Mouse (Mus musculus) intestine, embryonic 14.5 days (tissue): Measurements from ENCODE around the gene Smc3. TPM values are rescaled to one million over a fixed set of nuclear protein-coding genes. Genes with fewer than 3 reads are reported as not detected.

Experiments used
- ATAC-seq: fragments of 200-750 bp; cut with Nextera tagmentation; replicated peaks from 2 replicates; pipeline ENCODE4 v1.8.0; 2017; ENCODE audit warnings: low read depth, moderate number of reproducible peaks, moderate TSS enrichment, moderate library complexity; ENCODE audit not compliant: low FRiP score, low TSS enrichment
- DNase-seq: peaks from one replicate; pipeline ENCODE4 v3.0.0-alpha.2; 2018; ENCODE audit warnings: low spot score
- H3K27ac ChIP-seq: fragments of 300-500 bp; sonication (generic); 2 replicates; pipeline ENCODE4 v1.5.1; 2014; ENCODE audit warnings: low read depth, mild to moderate bottlenecking, control low read depth
- H3K27me3 ChIP-seq: fragments of 300-500 bp; sonication (generic); replicated peaks from 2 replicates; pipeline ENCODE4 v1.6.1; 2014; ENCODE audit warnings: low read length, control low read depth; ENCODE audit not compliant: control insufficient read depth, insufficient read depth
- H3K36me3 ChIP-seq: fragments of 300-500 bp; sonication (generic); 2 replicates; pipeline ENCODE4 v1.6.1; 2014; ENCODE audit warnings: low read length, control low read depth; ENCODE audit not compliant: control insufficient read depth, insufficient read depth
- H3K4me1 ChIP-seq: fragments of 300-500 bp; sonication (generic); replicated peaks from 2 replicates; pipeline ENCODE4 v1.6.1; 2014; ENCODE audit warnings: low read length, control low read depth, mixed read lengths; ENCODE audit not compliant: control insufficient read depth, insufficient read depth
- H3K4me2 ChIP-seq: fragments of 300-500 bp; sonication (generic); 2 replicates; pipeline ENCODE4 v1.6.1; 2014; ENCODE audit warnings: low read length
- H3K4me3 ChIP-seq: fragments of 300-500 bp; sonication (generic); 2 replicates; pipeline ENCODE4 v1.5.1; 2014; ENCODE audit warnings: low read depth, low read length, control low read depth, mixed read lengths
- H3K9ac ChIP-seq: fragments of 300-500 bp; sonication (generic); 2 replicates; pipeline ENCODE4 v1.6.1; 2014; ENCODE audit warnings: mild to moderate bottlenecking, low read length
- H3K9me3 ChIP-seq: fragments of 300-500 bp; sonication (generic); 2 replicates; pipeline ENCODE4 v1.6.1; 2016; ENCODE audit warnings: low read length, control low read depth; ENCODE audit not compliant: control insufficient read depth
- WGBS: fragments of 180-500 bp; shearing (Covaris S2); extraction: QIAGEN DNeasy Blood & Tissue Kit; methylation state at CpG from one replicate; pipeline ENCODE4 v1.1.7; 2014; 5-methylcytosine and 5-hydroxymethylcytosine counted together
- polyA plus RNA-seq: library from polyadenylated mRNA; unstranded; fragments of >200 nt; fragmentation: Nextera tagmentation; extraction: Ambion mirVana; gene quantifications from 2 replicates; pipeline ENCODE4 v1.2.1, GENCODE M21; 2014

The Smc3 gene
- polyA plus RNA-seq, 1 experiment from 2014 or later, result 65.6 TPM

GRCm38 (mm10) chr19:53668821-53669220 lies 68.6 kb downstream of the Smc3 start:
- peaks cover 6% of the 10 kb centered on the region; the same call in 1 of the 2 replicates for H3K27me3 ChIP-seq

DNA sequence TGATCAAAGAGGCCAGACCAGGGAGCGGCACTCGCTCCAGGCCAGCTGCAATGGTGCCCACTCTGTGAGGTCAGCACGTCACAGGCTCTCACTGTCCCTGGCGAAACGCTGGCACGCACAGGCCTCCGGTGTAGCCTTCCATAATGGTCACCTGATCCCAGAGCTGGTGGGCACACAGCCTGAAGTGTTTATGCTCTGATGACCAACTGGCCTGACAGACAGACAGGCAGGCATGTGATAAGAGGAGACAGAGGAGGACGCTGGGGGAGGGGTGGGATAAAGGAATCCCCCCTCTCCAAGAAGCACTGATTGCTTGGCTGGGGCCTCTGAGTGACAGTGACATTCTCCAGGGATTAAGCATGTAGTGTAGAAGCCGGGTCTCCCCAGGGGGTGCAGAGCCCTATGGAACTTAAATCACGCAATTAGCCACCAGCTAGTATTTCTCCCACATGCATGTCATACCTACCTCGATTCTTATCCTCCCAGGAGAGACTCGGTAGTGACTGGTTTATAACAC lies 70.5 kb downstream of the Smc3 start:
- no peaks in the 10 kb centered on the region for H3K4me1 ChIP-seq
- no peak overlapping the region for H3K9ac ChIP-seq
- ATAC-seq, result no peak
- H3K27me3 ChIP-seq, result peaks cover 25% of the 10 kb centered on the region
- no peaks in the 10 kb centered on the region for H3K9me3 ChIP-seq
- no peak for DNase-seq
- H3K4me3 ChIP-seq, result no peak overlapping the region
- H3K36me3 ChIP-seq, result no peaks in the 10 kb centered on the region
- H3K27ac ChIP-seq, result no peak overlapping the region
- WGBS, result 34% methylated on average over 12 of the region's 12 CpGs
- H3K4me2 ChIP-seq, result no peak overlapping the region

More at GRCm38 (mm10) chr19:53668821-53669220, 68.6 kb downstream of the Smc3 start:
- no peaks in the 10 kb centered on the region for H3K4me1 ChIP-seq
- no peak overlapping the region for H3K4me3 ChIP-seq
- no peak overlapping the region for H3K27ac ChIP-seq
- H3K9ac ChIP-seq, result no peak overlapping the region
- no peaks in the 10 kb centered on the region for H3K36me3 ChIP-seq
- DNase-seq (no peak), ATAC-seq (no peak)
- no peak overlapping the region for H3K4me2 ChIP-seq
- H3K9me3 ChIP-seq, result no peaks in the 10 kb centered on the region
- WGBS, result 85% methylated on average over 7 of the region's 7 CpGs

DNA sequence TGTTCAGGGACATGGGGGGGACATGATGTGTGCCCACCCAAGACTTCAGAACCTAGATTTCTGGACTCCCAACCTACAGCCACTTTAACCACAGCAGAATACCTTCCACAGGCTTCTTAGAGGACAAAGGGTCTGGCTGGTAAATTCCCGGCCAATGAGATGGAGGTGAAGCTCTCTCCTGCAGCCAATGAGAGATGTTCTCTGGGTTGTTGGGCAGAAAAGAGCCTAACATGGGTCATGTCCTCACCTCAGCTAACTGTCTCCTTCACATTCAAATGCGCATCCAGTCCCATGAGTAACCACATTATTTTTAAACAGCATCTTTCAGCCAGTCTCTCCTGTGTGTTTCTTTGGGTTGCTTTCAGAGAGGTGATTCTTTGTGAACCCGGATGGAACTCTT lies 71.2 kb downstream of the Smc3 start:
- H3K4me3 ChIP-seq, result no peak overlapping the region
- no peak overlapping the region for H3K27ac ChIP-seq
- ATAC-seq (no peak), DNase-seq (no peak)
- H3K27me3 ChIP-seq, result peaks cover 32% of the 10 kb centered on the region
- H3K9me3 ChIP-seq, result no peaks in the 10 kb centered on the region
- no peak overlapping the region for H3K4me2 ChIP-seq
- WGBS, result 55% methylated on average over 3 of the region's 3 CpGs
- H3K9ac ChIP-seq, result no peak overlapping the region
- peaks cover 5% of the 10 kb centered on the region for H3K4me1 ChIP-seq
- H3K36me3 ChIP-seq, result no peaks in the 10 kb centered on the region

GRCm38 (mm10) chr19:53674131-53674925 lies 74.1 kb downstream of the Smc3 start:
- WGBS, result 41% methylated on average over 9 of the region's 9 CpGs
- peaks cover 9% of the 10 kb centered on the region for H3K4me1 ChIP-seq
- H3K27ac ChIP-seq, result no peak overlapping the region
- no peak overlapping the region for H3K4me3 ChIP-seq
- no peaks in the 10 kb centered on the region for H3K36me3 ChIP-seq
- H3K9me3 ChIP-seq, result no peaks in the 10 kb centered on the region
- DNase-seq, result no peak
- ATAC-seq, result no peak
- H3K9ac ChIP-seq, result no peak overlapping the region
- no peak overlapping the region for H3K4me2 ChIP-seq
- H3K27me3 ChIP-seq, result peaks cover 60% of the 10 kb centered on the region

DNA sequence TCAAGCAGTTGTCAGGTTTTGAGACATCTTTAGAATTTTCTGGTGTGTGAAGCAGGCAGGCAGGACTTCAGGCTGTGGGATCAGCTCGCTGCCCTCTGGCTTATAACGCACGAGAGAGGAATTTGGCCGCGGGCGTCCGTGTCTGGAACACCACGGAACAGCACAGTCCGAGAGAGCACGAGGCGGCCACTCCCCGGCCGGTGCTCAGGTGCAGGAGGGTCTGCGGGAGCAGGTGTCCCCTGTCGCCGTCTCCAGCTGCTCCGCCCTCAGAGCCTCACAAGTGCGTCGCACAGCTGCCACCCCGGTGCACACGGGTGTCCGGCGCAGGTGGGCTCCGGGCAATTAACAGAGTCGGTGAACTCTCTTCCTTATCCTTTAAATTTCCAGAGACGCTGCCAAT lies 76.0 kb downstream of the Smc3 start:
- ATAC-seq (0 out of 2 replicates have a peak, but pooled peaks have one; percentile 53), DNase-seq (peak; percentile 68)
- Histone ChIP-seq H3K9me3 (no peaks in the 10 kb centered on the region), H3K27ac (no peak overlapping the region), H3K4me3 (peak overlapping the region; percentile 46), H3K4me1 (peaks cover 9% of the 10 kb centered on the region), H3K27me3 (peaks cover 70% of the 10 kb centered on the region), H3K4me2 (peak overlapping the region; percentile 100), H3K36me3 (no peaks in the 10 kb centered on the region), H3K9ac (no peak overlapping the region)
- WGBS, result 1% methylated on average over 26 of the region's 26 CpGs

- Histone ChIP-seq H3K9me3 (no peaks in the 10 kb centered on the region), H3K27me3 (peaks cover 73% of the 10 kb centered on the region), H3K27ac (no peak within 1 kb of the TSS), H3K36me3 (no peaks in the 10 kb centered on the region), H3K4me1 (peaks cover 9% of the 10 kb centered on the region), H3K4me3 (peak within 1 kb of the TSS; percentile 46), H3K4me2 (peak within 1 kb of the TSS; percentile 100), H3K9ac (peak within 1 kb of the TSS; percentile 25; the same call in 1 of the 2 replicates)
- under 1% methylated on average over 68 of the region's 82 CpGs for WGBS
- peak; percentile 78 for ATAC-seq
- DNase-seq, result peak; percentile 81
These were observed 76.8 kb downstream of the Smc3 start, which contains the start of gene Rbm20 for GRCm38 (mm10) chr19:53676718-53677634. Gene Rbm20 (plus strand): TSS chr19:53677306.

GRCm38 (mm10) chr19:53679194-53679593 lies 79.0 kb downstream of the Smc3 start:
- Histone ChIP-seq H3K27me3 (peaks cover 69% of the 10 kb centered on the region), H3K9ac (no peak overlapping the region), H3K36me3 (no peaks in the 10 kb centered on the region), H3K27ac (no peak overlapping the region), H3K4me1 (peaks cover 9% of the 10 kb centered on the region), H3K4me3 (no peak overlapping the region), H3K4me2 (no peak overlapping the region), H3K9me3 (no peaks in the 10 kb centered on the region)
- WGBS, result 95% methylated on average over 9 of the region's 9 CpGs
- no peak for DNase-seq
- no peak for ATAC-seq

- no peak for ATAC-seq
These were observed 79.8 kb downstream of the Smc3 start for GRCm38 (mm10) chr19:53679981-53680380.

More at GRCm38 (mm10) chr19:53679981-53680380, 79.8 kb downstream of the Smc3 start:
- Histone ChIP-seq H3K4me1 (peaks cover 9% of the 10 kb centered on the region), H3K9me3 (no peaks in the 10 kb centered on the region), H3K9ac (no peak overlapping the region), H3K4me3 (no peak overlapping the region), H3K27ac (no peak overlapping the region), H3K27me3 (peaks cover 61% of the 10 kb centered on the region), H3K36me3 (no peaks in the 10 kb centered on the region), H3K4me2 (no peak overlapping the region)
- DNase-seq, result no peak
- WGBS, result 75% methylated on average over 7 of the region's 7 CpGs
